Mouse (Mus musculus) MEL (cell line): ENCODE data around the gene Slc30a2. TPM values are rescaled to one million over a fixed set of nuclear protein-coding genes. Genes with fewer than 3 reads are reported as not detected.

Source experiments
- DNase-seq: peaks from one replicate; pipeline ENCODE4 v3.0.0; 2011; ENCODE audit warnings: low read depth, low spot score
- H3K27ac ChIP-seq: 2 replicates; pipeline ENCODE4 v1.5.1; 2012; ENCODE audit warnings: low read depth, mild to moderate bottlenecking, control low read depth, low read length, moderate library complexity; ENCODE audit not compliant: control insufficient read depth
- H3K27me3 ChIP-seq, 2 experiments: fragments of 150-350 bp in 1 of 2; sonication (generic) in 1 of 2; 2 replicates each; pipeline ENCODE4 v1.6.1; 2012; ENCODE audit warnings: low read length in 2 of 2, mild to moderate bottlenecking in 2 of 2, improper control_type of control experiment in 1 of 2, moderate library complexity in 1 of 2; ENCODE audit not compliant: insufficient read depth in 2 of 2, control insufficient read depth in 1 of 2
- H3K36me3 ChIP-seq, 2 experiments: 2 replicates each; pipeline ENCODE4 v1.6.1; 2012 to 2014; ENCODE audit warnings: low read length in 2 of 2, improper control_type of control experiment in 1 of 2, inconsistent platforms in 1 of 2, mild to moderate bottlenecking in 1 of 2; ENCODE audit not compliant: insufficient read depth in 2 of 2, control insufficient read depth in 1 of 2
- H3K4me1 ChIP-seq, 2 experiments: fragments of 150-350 bp in 1 of 2; sonication (generic) in 1 of 2; 2 replicates each; pipeline ENCODE4 v1.6.1; 2012; ENCODE audit warnings: low read length in 2 of 2, improper control_type of control experiment in 1 of 2, mild to moderate bottlenecking in 1 of 2; ENCODE audit not compliant: insufficient read depth in 2 of 2, control insufficient read depth in 1 of 2
- H3K4me3 ChIP-seq, 2 experiments: fragments of 150-350 bp in 1 of 2; sonication (generic) in 1 of 2; 2 replicates each; pipeline ENCODE4 v1.5.1; 2012; ENCODE audit warnings: low read depth in 2 of 2, low read length in 2 of 2, mild to moderate bottlenecking in 2 of 2, moderate library complexity in 2 of 2, control low read depth in 1 of 2, improper control_type of control experiment in 1 of 2; ENCODE audit not compliant: control insufficient read depth in 1 of 2, insufficient read depth in 1 of 2
- H3K79me2 ChIP-seq: 2 replicates; pipeline ENCODE4 v1.6.1; 2012; ENCODE audit warnings: mild to moderate bottlenecking, low read length, moderate library complexity; ENCODE audit not compliant: control insufficient read depth, poor library complexity, insufficient read depth
- H3K9ac ChIP-seq: 2 replicates; pipeline ENCODE4 v1.6.1; 2012; ENCODE audit warnings: low read depth, mild to moderate bottlenecking, control low read depth, low read length, moderate library complexity; ENCODE audit not compliant: control insufficient read depth, poor library complexity, severe bottlenecking
- H3K9me3 ChIP-seq: fragments of 150-350 bp; sonication (generic); replicated peaks from 2 replicates; pipeline ENCODE4 v1.6.1; 2012; ENCODE audit warnings: mild to moderate bottlenecking, low read length, improper control_type of control experiment, moderate library complexity; ENCODE audit not compliant: insufficient read depth
- BHLHE40 ChIP-seq: IDR thresholded peaks from 2 replicates; pipeline ENCODE4 v1.6.1; 2012; ENCODE audit warnings: low read depth, mild to moderate bottlenecking, inconsistent platforms, low read length, improper control_type of control experiment, borderline replicate concordance
- CHD1 ChIP-seq: IDR thresholded peaks from 2 replicates; pipeline ENCODE4 v1.6.1; 2012; ENCODE audit warnings: low read depth, mild to moderate bottlenecking, inconsistent platforms, low read length, improper control_type of control experiment
- CTCF ChIP-seq, 3 experiments: IDR thresholded peaks in 2 of 3; conservative IDR thresholded peaks in 1 of 3; 2 replicates each; pipeline ENCODE4 v1.5.1; 2011 to 2012; ENCODE audit warnings: low read length in 3 of 3, low read depth in 2 of 3, mild to moderate bottlenecking in 2 of 3, improper control_type of control experiment in 1 of 3, inconsistent platforms in 1 of 3, mixed read lengths in 1 of 3, moderate library complexity in 1 of 3; ENCODE audit not compliant: control insufficient read depth in 1 of 3, insufficient read depth in 1 of 3, poor library complexity in 1 of 3, severe bottlenecking in 1 of 3
- E2F4 ChIP-seq: IDR thresholded peaks from 2 replicates; pipeline ENCODE4 v1.6.1; 2011; ENCODE audit warnings: low read depth, low read length, improper control_type of control experiment, borderline replicate concordance
- ELF1 ChIP-seq: IDR thresholded peaks from 2 replicates; pipeline ENCODE4 v1.6.1; 2014; ENCODE audit warnings: low read depth, mild to moderate bottlenecking, inconsistent platforms, low read length, improper control_type of control experiment, moderate library complexity
- ETS1 ChIP-seq: IDR thresholded peaks from 2 replicates; pipeline ENCODE4 v1.6.1; 2012; ENCODE audit warnings: low read depth, mild to moderate bottlenecking, inconsistent platforms, low read length, improper control_type of control experiment, moderate library complexity
- GABPA ChIP-seq: IDR thresholded peaks from 2 replicates; pipeline ENCODE4 v1.6.1; 2012; ENCODE audit warnings: low read depth, mild to moderate bottlenecking, inconsistent platforms, low read length, improper control_type of control experiment, moderate library complexity
- GATA1 ChIP-seq: IDR thresholded peaks from 2 replicates; pipeline ENCODE4 v1.6.1; 2011; ENCODE audit warnings: low read depth, low read length, improper control_type of control experiment
- JUND ChIP-seq: IDR thresholded peaks from 2 replicates; pipeline ENCODE4 v1.6.1; 2011; ENCODE audit warnings: low read depth, mild to moderate bottlenecking, improper control_type of control experiment, low read length
- KAT2A ChIP-seq: conservative IDR thresholded peaks from 2 replicates; pipeline ENCODE4 v1.6.1; 2012; ENCODE audit warnings: low read depth, low read length, improper control_type of control experiment, inconsistent platforms
- MAX ChIP-seq: IDR thresholded peaks from 2 replicates; pipeline ENCODE4 v1.6.1; 2011; ENCODE audit warnings: low read length, improper control_type of control experiment
- MEF2A ChIP-seq: IDR thresholded peaks from 2 replicates; pipeline ENCODE4 v1.6.1; 2014; ENCODE audit warnings: low read depth, mild to moderate bottlenecking, inconsistent platforms, low read length, improper control_type of control experiment; ENCODE audit not compliant: poor library complexity, insufficient replicate concordance, severe bottlenecking; ENCODE audit errors: extremely low read depth
- MXI1 ChIP-seq: IDR thresholded peaks from 2 replicates; pipeline ENCODE4 v1.6.1; 2011; ENCODE audit warnings: mild to moderate bottlenecking, low read depth, low read length, improper control_type of control experiment
- MYB ChIP-seq: IDR thresholded peaks from 2 replicates; pipeline ENCODE4 v1.6.1; 2011; ENCODE audit warnings: mild to moderate bottlenecking, low read depth, low read length, improper control_type of control experiment
- MYC ChIP-seq: IDR thresholded peaks from 2 replicates; pipeline ENCODE4 v1.6.1; 2011; ENCODE audit warnings: low read depth, mild to moderate bottlenecking, low read length, improper control_type of control experiment, moderate library complexity
- NELFE ChIP-seq: IDR thresholded peaks from 2 replicates; pipeline ENCODE4 v1.6.1; 2011; ENCODE audit warnings: low read depth, low read length, improper control_type of control experiment
- POLR2A ChIP-seq, 2 experiments: IDR thresholded peaks; 2 replicates each; pipeline ENCODE4 v1.6.1; 2011 to 2012; ENCODE audit warnings: low read length in 2 of 2, mild to moderate bottlenecking in 2 of 2, control low read depth in 1 of 2, improper control_type of control experiment in 1 of 2, low read depth in 1 of 2, moderate library complexity in 1 of 2; ENCODE audit not compliant: control insufficient read depth in 1 of 2, insufficient read depth in 1 of 2, poor library complexity in 1 of 2
- POLR2AphosphoS2 ChIP-seq: IDR thresholded peaks from 2 replicates; pipeline ENCODE4 v1.6.1; 2011; ENCODE audit warnings: low read length, improper control_type of control experiment
- POLR2AphosphoS5 ChIP-seq: IDR thresholded peaks from 2 replicates; pipeline ENCODE4 v1.6.1; 2012; ENCODE audit warnings: low read depth, borderline replicate concordance, mild to moderate bottlenecking, inconsistent platforms, low read length, moderate library complexity, mixed read lengths
- RAD21 ChIP-seq: IDR thresholded peaks from 2 replicates; pipeline ENCODE4 v1.6.1; 2011; ENCODE audit warnings: mild to moderate bottlenecking, low read depth, low read length, improper control_type of control experiment
- SIN3A ChIP-seq: IDR thresholded peaks from 2 replicates; pipeline ENCODE4 v1.6.1; 2012; ENCODE audit warnings: low read length, improper control_type of control experiment, inconsistent platforms
- SMC3 ChIP-seq: IDR thresholded peaks from 2 replicates; pipeline ENCODE4 v1.6.1; 2011; ENCODE audit warnings: low read depth, low read length, improper control_type of control experiment
- TAL1 ChIP-seq: IDR thresholded peaks from 2 replicates; pipeline ENCODE4 v1.6.1; 2012; ENCODE audit warnings: mild to moderate bottlenecking, inconsistent platforms, low read length, moderate library complexity, mixed read lengths
- USF1 ChIP-seq: IDR thresholded peaks from 2 replicates; pipeline ENCODE4 v1.6.1; 2014; ENCODE audit warnings: low read depth, mild to moderate bottlenecking, inconsistent platforms, low read length, improper control_type of control experiment, moderate library complexity
- ZC3H11A ChIP-seq: IDR thresholded peaks from 2 replicates; pipeline ENCODE4 v1.6.1; 2012; ENCODE audit warnings: low read depth, mild to moderate bottlenecking, inconsistent platforms, low read length, improper control_type of control experiment
- ZMIZ1 ChIP-seq: IDR thresholded peaks from 2 replicates; pipeline ENCODE4 v1.6.1; 2012; ENCODE audit warnings: low read depth, mild to moderate bottlenecking, inconsistent platforms, low read length, improper control_type of control experiment, moderate library complexity
- ZNF384 ChIP-seq: IDR thresholded peaks from 2 replicates; pipeline ENCODE4 v1.6.1; 2012; ENCODE audit warnings: low read depth, mild to moderate bottlenecking, inconsistent platforms, low read length, improper control_type of control experiment
- polyA plus RNA-seq, 2 experiments: library from polyadenylated mRNA; stranded (reverse) in 1 of 2; unstranded in 1 of 2; fragments of >175 nt in 1 of 2; fragments of >200 nt in 1 of 2; gene quantifications; 2 replicates each; pipeline versions ENCODE4 v1.2.1 to v1.2.4; 2012; ENCODE audit warnings: low replicate concordance in 2 of 2, low read depth in 1 of 2; ENCODE audit not compliant: insufficient read length in 2 of 2, insufficient read depth in 1 of 2, missing spikeins in 1 of 2
- total RNA-seq: library from RNA; depleted of rRNA; stranded (reverse); fragments of 300-350 nt; gene quantifications from 2 replicates; pipeline ENCODE4 v1.2.3, GENCODE M21; 2012

Slc30a2 gene
- total and polyA plus RNA-seq, 3 experiments: 0.39 to 0.54 TPM; not detected in 1

- no peak overlapping the region for H3K4me3 ChIP-seq
- TF ChIP-seq RAD21 (no peak), TAL1 (no peak), SIN3A (no peak), E2F4 (no peak), POLR2A (IDR thresholded peaks at IDR 0.05; ENCODE audit: control insufficient read depth in 1 of 2, insufficient read depth in 1 of 2, low read depth in 1 of 2, low read length in 2 of 2, poor library complexity in 1 of 2) (no peak), POLR2AphosphoS5 (no peak), CTCF (IDR thresholded peaks at IDR 0.05 in 2 of 3, conservative IDR thresholded peaks at IDR 0.05 in 1 of 3; ENCODE audit: control insufficient read depth in 1 of 3, insufficient read depth in 1 of 3, low read depth in 2 of 3, low read length in 3 of 3, poor library complexity in 1 of 3, severe bottlenecking in 1 of 3) (no peak), MYC (no peak), ZMIZ1 (no peak), GATA1 (no peak), CHD1 (no peak), KAT2A (no peak), JUND (no peak)
These were observed 9.3 kb downstream of the Slc30a2 start for GRCm38 (mm10) chr4:134352261-134352707.

DNA sequence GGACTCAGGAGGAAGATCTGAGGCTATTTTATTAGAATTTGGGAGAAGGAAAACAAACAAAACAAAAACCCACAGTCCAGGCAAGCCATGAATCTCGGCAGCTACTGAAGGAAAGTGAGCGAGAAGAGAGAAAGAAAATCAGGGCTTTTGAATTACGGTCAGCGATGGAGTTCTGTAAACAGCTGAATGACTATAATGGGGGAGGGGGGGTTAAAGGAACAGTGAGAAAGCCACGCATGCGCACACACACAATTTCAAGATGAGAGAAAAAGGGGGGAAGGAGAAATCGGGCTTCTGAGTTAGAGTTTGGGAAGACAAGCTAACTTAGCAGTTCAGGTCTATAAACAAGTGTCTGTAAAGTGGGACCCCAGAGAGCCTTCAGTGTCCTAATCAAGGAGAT, 9.9 kb downstream of the Slc30a2 start:
- Histone ChIP-seq H3K4me3 (no peak overlapping the region), H3K9me3 (no peaks in the 10 kb centered on the region)
- DNase-seq: no peak
- TF ChIP-seq MEF2A: no peak
- no peak for TF ChIP-seq ZMIZ1
- TF ChIP-seq GABPA: no peak
- TF ChIP-seq ZC3H11A: no peak
- TF ChIP-seq POLR2A (IDR thresholded peaks at IDR 0.05; ENCODE audit: control insufficient read depth in 1 of 2, insufficient read depth in 1 of 2, low read depth in 1 of 2, low read length in 2 of 2, poor library complexity in 1 of 2): no peak
- TF ChIP-seq RAD21: no peak
- no peak for TF ChIP-seq MYB
- no peak for TF ChIP-seq MAX
- no peak for TF ChIP-seq POLR2AphosphoS2
- TF ChIP-seq SIN3A: no peak
- TF ChIP-seq ETS1: no peak
- TF ChIP-seq BHLHE40: no peak
- no peak for TF ChIP-seq ZNF384
- no peak for TF ChIP-seq ELF1
- no peak for TF ChIP-seq POLR2AphosphoS5
- TF ChIP-seq NELFE: no peak
- TF ChIP-seq KAT2A: no peak
- no peak for TF ChIP-seq SMC3
- no peak for TF ChIP-seq USF1
- TF ChIP-seq MXI1: no peak
- TF ChIP-seq, all 39 proteins: peak for 0
- no peak overlapping the region for H3K9ac ChIP-seq
- H3K27me3 ChIP-seq: no peaks in the 10 kb centered on the region
- H3K36me3 ChIP-seq: peaks cover 0 to 6% of the 10 kb centered on the region in 2 experiments; a peak in 2 of 4 replicates
- peaks cover 0 to 31% of the 10 kb centered on the region in 2 experiments; a peak in 2 of 4 replicates for H3K4me1 ChIP-seq
- H3K79me2 ChIP-seq: no peaks in the 10 kb centered on the region
- H3K27ac ChIP-seq: no peak overlapping the region

More at GRCm38 (mm10) chr4:134352261-134352707, 9.3 kb downstream of the Slc30a2 start:
- no peak overlapping the region for H3K27ac ChIP-seq
- H3K4me1 ChIP-seq: peaks cover 2 to 37% of the 10 kb centered on the region in 2 experiments; a peak in 3 of 4 replicates
- peaks cover 0 to 8% of the 10 kb centered on the region in 2 experiments; a peak in 2 of 4 replicates for H3K36me3 ChIP-seq
- no peaks in the 10 kb centered on the region for H3K79me2 ChIP-seq
- DNase-seq: no peak
- H3K9me3 ChIP-seq: no peaks in the 10 kb centered on the region
- no peaks in the 10 kb centered on the region for H3K27me3 ChIP-seq
- no peak overlapping the region for H3K9ac ChIP-seq
